Mouse (Mus musculus) midbrain, embryonic 15.5 days (tissue): ENCODE measurements around the gene Platr17. TPM values are rescaled to one million over a fixed set of nuclear protein-coding genes. Genes with fewer than 3 reads are reported as not detected.

ENCODE experiments used
- ATAC-seq: fragments of 200-750 bp; cut with Nextera tagmentation; replicated peaks from 2 replicates; pipeline ENCODE4 v1.8.0; 2017; ENCODE audit warnings: moderate TSS enrichment
- H3K27ac ChIP-seq: fragments of 300-500 bp; sonication (generic); 2 replicates; pipeline ENCODE4 v1.5.1; 2015; ENCODE audit warnings: mild to moderate bottlenecking, inconsistent platforms
- H3K27me3 ChIP-seq: fragments of 300-500 bp; sonication (generic); replicated peaks from 2 replicates; pipeline ENCODE4 v1.6.1; 2015; ENCODE audit warnings: inconsistent platforms
- H3K36me3 ChIP-seq: fragments of 300-500 bp; sonication (generic); replicated peaks from 2 replicates; pipeline ENCODE4 v1.6.1; 2015; ENCODE audit warnings: inconsistent platforms
- H3K4me1 ChIP-seq: fragments of 300-500 bp; sonication (generic); 2 replicates; pipeline ENCODE4 v1.6.1; 2015; ENCODE audit warnings: inconsistent platforms
- H3K4me2 ChIP-seq: fragments of 300-500 bp; sonication (generic); 2 replicates; pipeline ENCODE4 v1.6.1; 2015; ENCODE audit warnings: inconsistent platforms, mild to moderate bottlenecking, moderate library complexity
- H3K4me3 ChIP-seq: fragments of 300-500 bp; sonication (generic); 2 replicates; pipeline ENCODE4 v1.5.1; 2015; ENCODE audit warnings: mild to moderate bottlenecking, inconsistent platforms
- H3K9ac ChIP-seq: fragments of 300-500 bp; sonication (generic); 2 replicates; pipeline ENCODE4 v1.6.1; 2015; ENCODE audit warnings: mild to moderate bottlenecking, inconsistent platforms
- H3K9me3 ChIP-seq: fragments of 300-500 bp; sonication (generic); 2 replicates; pipeline ENCODE4 v1.6.1; 2016; ENCODE audit warnings: inconsistent platforms
- WGBS: fragments of 180-500 bp; shearing (Covaris S2); methylation state at CpG from one replicate; pipeline ENCODE4 v1.1.7; 2015; ENCODE audit warnings: mixed read lengths; 5-methylcytosine and 5-hydroxymethylcytosine counted together
- polyA plus RNA-seq: library from polyadenylated mRNA; unstranded; fragments of >200 nt; fragmentation: Nextera tagmentation; extraction: Ambion mirVana; gene quantifications from 2 replicates; pipeline ENCODE4 v1.2.1, GENCODE M21; 2015

Gene Platr17
- polyA plus RNA-seq, 1 experiment from 2014 or later = 0.50 TPM

- under 1% methylated on average over 68 of the region's 68 CpGs for WGBS
- Histone ChIP-seq H3K4me3 (peak within 1 kb of the TSS; percentile 70), H3K4me2 (peak within 1 kb of the TSS; percentile 93), H3K4me1 (peaks cover 24% of the 10 kb centered on the region), H3K9ac (peak within 1 kb of the TSS; percentile 82), H3K27me3 (no peaks in the 10 kb centered on the region), H3K36me3 (peaks cover 16% of the 10 kb centered on the region), H3K9me3 (no peaks in the 10 kb centered on the region), H3K27ac (peak within 1 kb of the TSS; percentile 86)
- ATAC-seq = peak; percentile 97
Observed at GRCm38 (mm10) chr17:33909077-33909868, 4.3 kb downstream of the Platr17 start, which contains the start of gene Daxx. Daxx (plus strand) TSS chr17:33909414.

- WGBS = under 1% methylated on average over 14 of the region's 14 CpGs
- H3K4me2 ChIP-seq = peak overlapping the region; percentile 93
- ATAC-seq = no peak
- peaks cover 18% of the 10 kb centered on the region for H3K36me3 ChIP-seq
- peak overlapping the region; percentile 86 for H3K27ac ChIP-seq
- H3K9ac ChIP-seq = peak overlapping the region; percentile 82
- H3K4me3 ChIP-seq = peak overlapping the region; percentile 70
- H3K9me3 ChIP-seq = no peaks in the 10 kb centered on the region
- H3K4me1 ChIP-seq = peaks cover 27% of the 10 kb centered on the region
- H3K27me3 ChIP-seq = no peaks in the 10 kb centered on the region
Observed at GRCm38 (mm10) chr17:33909869-33910250, 4.9 kb downstream of the Platr17 start.

- 49% methylated on average over 11 of the region's 11 CpGs for WGBS
Observed at GRCm38 (mm10) chr17:33910346-33911051, 5.6 kb downstream of the Platr17 start.

GRCm38 (mm10) chr17:33911052-33911812 lies 6.3 kb downstream of the Platr17 start:
- Histone ChIP-seq H3K4me3 (no peak overlapping the region; the same call in 1 of the 2 replicates), H3K27me3 (no peaks in the 10 kb centered on the region), H3K27ac (no peak overlapping the region), H3K9me3 (no peaks in the 10 kb centered on the region), H3K36me3 (peaks cover 18% of the 10 kb centered on the region), H3K4me2 (no peak overlapping the region), H3K4me1 (peaks cover 34% of the 10 kb centered on the region), H3K9ac (no peak overlapping the region)
- 94% methylated on average over 31 of the region's 31 CpGs for WGBS
- ATAC-seq = no peak

More at GRCm38 (mm10) chr17:33910346-33911051, 5.6 kb downstream of the Platr17 start:
- H3K4me1 ChIP-seq = peaks cover 33% of the 10 kb centered on the region
- peak overlapping the region; percentile 82 for H3K9ac ChIP-seq
- no peaks in the 10 kb centered on the region for H3K27me3 ChIP-seq
- peak overlapping the region; percentile 93 for H3K4me2 ChIP-seq
- H3K4me3 ChIP-seq = peak overlapping the region; percentile 70
- H3K9me3 ChIP-seq = no peaks in the 10 kb centered on the region
- ATAC-seq = no peak
- 0 out of 2 replicates have a peak overlapping the region, but pooled peaks have one; percentile 86 for H3K27ac ChIP-seq
- peaks cover 18% of the 10 kb centered on the region for H3K36me3 ChIP-seq

- Histone ChIP-seq H3K4me3 (no peak overlapping the region), H3K9ac (no peak overlapping the region), H3K9me3 (no peaks in the 10 kb centered on the region), H3K4me2 (no peak overlapping the region), H3K36me3 (peaks cover 18% of the 10 kb centered on the region), H3K27ac (no peak overlapping the region), H3K4me1 (peaks cover 40% of the 10 kb centered on the region), H3K27me3 (no peaks in the 10 kb centered on the region)
- no peak for ATAC-seq
- WGBS = 93% methylated on average over 28 of the region's 28 CpGs
Observed at GRCm38 (mm10) chr17:33911813-33912414, 7.0 kb downstream of the Platr17 start.

- no peaks in the 10 kb centered on the region for H3K9me3 ChIP-seq
- H3K4me2 ChIP-seq = no peak overlapping the region
- H3K27me3 ChIP-seq = no peaks in the 10 kb centered on the region
- WGBS = 89% methylated on average over 10 of the region's 10 CpGs
- H3K27ac ChIP-seq = no peak overlapping the region
- H3K36me3 ChIP-seq = peaks cover 18% of the 10 kb centered on the region
- H3K9ac ChIP-seq = no peak overlapping the region
- H3K4me3 ChIP-seq = no peak overlapping the region
- H3K4me1 ChIP-seq = peaks cover 38% of the 10 kb centered on the region
- no peak for ATAC-seq
Observed at GRCm38 (mm10) chr17:33913264-33913663, 8.3 kb downstream of the Platr17 start.

- peaks cover 18% of the 10 kb centered on the region for H3K36me3 ChIP-seq
- WGBS = 98% methylated on average over 8 of the region's 8 CpGs
- no peak for ATAC-seq
Observed at GRCm38 (mm10) chr17:33913905-33914304, 9.0 kb downstream of the Platr17 start.

GRCm38 (mm10) chr17:33914969-33915391 lies 10.0 kb downstream of the Platr17 start:
- Histone ChIP-seq H3K9ac (0 out of 2 replicates have a peak overlapping the region, but pooled peaks have one; percentile 10), H3K4me1 (peaks cover 49% of the 10 kb centered on the region)

More at GRCm38 (mm10) chr17:33913905-33914304, 9.0 kb downstream of the Platr17 start:
- Histone ChIP-seq H3K27ac (no peak overlapping the region), H3K4me3 (no peak overlapping the region), H3K9me3 (no peaks in the 10 kb centered on the region), H3K9ac (no peak overlapping the region), H3K4me2 (no peak overlapping the region), H3K4me1 (peaks cover 40% of the 10 kb centered on the region), H3K27me3 (no peaks in the 10 kb centered on the region)

GRCm38 (mm10) chr17:33915671-33916250 lies 10.8 kb downstream of the Platr17 start, which contains the start of the genes Tapbp and Zbtb22:
Tapbp (plus strand) TSS chr17:33915899.
Zbtb22 (plus strand) TSS chr17:33915904.
- peak within 1 kb of the TSS; percentile 74 for H3K4me2 ChIP-seq
- no peaks in the 10 kb centered on the region for H3K27me3 ChIP-seq
- peaks cover 49% of the 10 kb centered on the region for H3K4me1 ChIP-seq
- peak within 1 kb of the TSS; percentile 56 for H3K4me3 ChIP-seq
- WGBS = under 1% methylated on average over 34 of the region's 34 CpGs
- peaks cover 18% of the 10 kb centered on the region for H3K36me3 ChIP-seq
- ATAC-seq = peak; percentile 92
- peak within 1 kb of the TSS; percentile 87 for H3K27ac ChIP-seq
- H3K9me3 ChIP-seq = no peaks in the 10 kb centered on the region
- peak within 1 kb of the TSS; percentile 45 for H3K9ac ChIP-seq

More at GRCm38 (mm10) chr17:33914969-33915391, 10.0 kb downstream of the Platr17 start:
- Histone ChIP-seq H3K36me3 (peaks cover 18% of the 10 kb centered on the region), H3K4me3 (peak overlapping the region; percentile 56; the same call in 1 of the 2 replicates), H3K4me2 (peak overlapping the region; percentile 74), H3K9me3 (no peaks in the 10 kb centered on the region), H3K27me3 (no peaks in the 10 kb centered on the region), H3K27ac (peak overlapping the region; percentile 18; the same call in 1 of the 2 replicates)
- ATAC-seq = no peak
- WGBS = 68% methylated on average over 13 of the region's 13 CpGs

GRCm38 (mm10) chr17:33916294-33916693 lies 11.4 kb downstream of the Platr17 start:
- peak overlapping the region; percentile 56 for H3K4me3 ChIP-seq
- H3K4me2 ChIP-seq = peak overlapping the region; percentile 74
- no peaks in the 10 kb centered on the region for H3K9me3 ChIP-seq
- peak overlapping the region; percentile 45 for H3K9ac ChIP-seq
- peak overlapping the region; percentile 87 for H3K27ac ChIP-seq
- H3K4me1 ChIP-seq = peaks cover 49% of the 10 kb centered on the region
- H3K36me3 ChIP-seq = peaks cover 18% of the 10 kb centered on the region
- H3K27me3 ChIP-seq = no peaks in the 10 kb centered on the region
- under 1% methylated on average over 14 of the region's 20 CpGs for whole genome bisulfite sequencing
- ATAC-seq = peak; percentile 53
